Mouse (Mus musculus) lung, adult 18-20 months (tissue): ENCODE results near the gene Sdhb.

Experiments
- DNase-seq, 2 experiments: peaks; one replicate each; pipeline ENCODE4 v3.0.0; 2022; ENCODE audit warnings: mixed read lengths in 2 of 2

Sdhb gene

DNA sequence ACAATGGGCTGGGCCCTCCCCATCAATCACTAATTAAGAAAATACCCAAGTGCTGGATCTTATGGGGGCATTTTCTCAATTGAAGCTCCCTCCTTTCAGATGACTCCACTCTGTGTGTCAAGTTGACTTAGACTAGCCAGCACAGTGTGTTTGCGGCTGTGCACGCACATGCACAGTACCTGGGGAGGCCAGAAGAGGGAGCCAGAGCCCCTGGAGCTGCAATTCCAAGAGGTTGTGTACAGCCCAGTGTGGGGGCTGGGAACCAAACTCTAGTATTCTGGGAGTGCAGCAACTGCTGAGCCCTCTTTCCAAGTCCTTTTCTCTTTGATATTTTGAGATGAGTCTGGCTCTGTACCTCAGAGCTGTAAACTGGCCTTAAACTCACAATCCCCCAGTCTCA is 20.6 kb downstream of the Sdhb start:
- DNase-seq: no peak

DNA sequence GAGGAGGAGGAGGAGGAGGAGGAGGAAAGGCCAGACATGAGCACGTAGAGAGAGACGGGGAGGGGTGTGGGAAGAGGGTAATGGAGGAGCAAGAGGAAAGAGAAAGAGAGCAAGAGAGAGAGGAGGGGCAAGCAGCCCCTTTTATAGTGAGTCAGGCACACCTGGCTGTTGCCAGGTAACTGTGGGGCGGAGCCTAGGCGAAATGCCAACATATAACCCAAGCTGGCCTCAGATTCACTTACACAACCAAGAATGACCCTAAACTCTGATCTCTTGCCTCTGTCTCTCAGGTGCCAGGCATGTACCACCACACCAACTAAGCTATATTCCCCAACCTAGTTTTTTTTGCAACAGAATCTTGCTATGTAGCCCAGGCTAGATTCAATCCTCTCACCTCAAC is 21.8 kb downstream of the Sdhb start:
- peak; percentile 36 to 59 for DNase-seq

DNA sequence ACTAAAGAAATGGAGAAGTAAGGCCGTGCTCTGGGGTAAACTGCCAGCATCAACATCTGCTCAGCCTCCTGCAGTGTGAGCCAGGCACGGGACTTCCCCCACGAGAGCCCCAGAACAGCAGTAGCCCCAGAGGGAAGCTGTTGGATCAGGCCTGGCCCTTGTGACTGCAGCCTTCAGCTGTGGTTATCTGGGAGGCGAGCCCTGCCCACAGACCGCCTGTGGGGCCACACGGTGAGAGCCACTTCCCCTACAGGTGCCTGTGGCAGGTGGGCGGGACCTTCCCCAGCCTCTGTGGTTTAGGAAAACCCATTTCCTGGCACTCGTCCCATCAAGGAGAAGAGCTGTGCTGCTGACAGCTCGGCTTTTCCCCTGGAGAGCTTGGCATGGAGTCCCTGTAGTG is 22.4 kb downstream of the Sdhb start:
- DNase-seq: peak; percentile 84 to 89

DNA sequence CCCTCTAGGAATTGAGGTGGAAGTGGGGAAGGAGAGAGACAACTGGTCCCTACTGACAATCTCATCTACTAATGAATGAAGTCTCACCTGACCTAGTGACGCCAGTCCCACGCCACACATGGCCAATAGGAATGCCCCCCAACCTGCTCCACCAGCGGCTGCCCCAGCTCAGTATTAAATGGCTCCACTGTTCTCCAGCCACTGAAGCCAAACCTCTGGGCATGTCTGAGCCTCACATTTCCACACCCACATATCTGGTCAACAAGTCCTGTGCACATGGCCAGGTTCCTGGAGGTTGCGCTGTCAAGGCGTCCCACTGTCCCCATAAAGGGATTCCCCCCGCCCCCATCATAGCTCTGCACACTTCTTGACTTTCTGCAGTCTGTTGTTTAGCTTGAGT is 23.5 kb downstream of the Sdhb start:
- DNase-seq: no peak

DNA sequence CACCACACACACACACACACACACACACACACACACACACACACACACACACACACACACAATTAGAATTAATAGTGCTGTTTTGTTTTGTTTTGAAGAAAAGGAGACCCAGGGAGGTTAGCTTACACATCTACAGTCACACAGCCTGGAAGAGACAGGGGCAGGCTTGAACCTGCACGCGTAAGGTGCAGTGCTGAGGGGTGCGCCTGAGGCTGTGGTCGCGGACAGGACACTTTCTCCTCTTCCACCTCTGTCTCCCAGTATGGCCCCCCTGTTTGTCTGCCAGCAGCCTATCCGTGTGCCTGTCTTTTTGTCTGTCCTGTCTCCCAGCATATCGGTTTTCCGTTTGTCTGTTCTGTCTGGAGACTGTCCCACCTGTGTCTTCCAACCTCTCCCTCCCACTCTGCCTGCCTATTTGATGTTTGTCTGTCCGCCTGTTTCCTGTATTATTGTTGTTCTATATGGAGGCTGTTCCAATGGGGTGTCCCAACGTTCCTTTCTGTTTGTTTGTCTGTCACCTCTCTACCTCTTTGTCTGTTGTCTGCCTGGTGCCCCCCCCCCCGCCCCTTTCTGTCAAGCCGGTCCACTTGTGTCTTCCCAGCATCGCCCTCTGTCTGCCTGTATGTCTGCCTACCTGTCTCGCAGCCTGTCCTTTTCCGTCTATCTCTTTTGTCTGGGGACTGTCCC is 25.2 kb downstream of the Sdhb start:
- no peak for DNase-seq

DNA sequence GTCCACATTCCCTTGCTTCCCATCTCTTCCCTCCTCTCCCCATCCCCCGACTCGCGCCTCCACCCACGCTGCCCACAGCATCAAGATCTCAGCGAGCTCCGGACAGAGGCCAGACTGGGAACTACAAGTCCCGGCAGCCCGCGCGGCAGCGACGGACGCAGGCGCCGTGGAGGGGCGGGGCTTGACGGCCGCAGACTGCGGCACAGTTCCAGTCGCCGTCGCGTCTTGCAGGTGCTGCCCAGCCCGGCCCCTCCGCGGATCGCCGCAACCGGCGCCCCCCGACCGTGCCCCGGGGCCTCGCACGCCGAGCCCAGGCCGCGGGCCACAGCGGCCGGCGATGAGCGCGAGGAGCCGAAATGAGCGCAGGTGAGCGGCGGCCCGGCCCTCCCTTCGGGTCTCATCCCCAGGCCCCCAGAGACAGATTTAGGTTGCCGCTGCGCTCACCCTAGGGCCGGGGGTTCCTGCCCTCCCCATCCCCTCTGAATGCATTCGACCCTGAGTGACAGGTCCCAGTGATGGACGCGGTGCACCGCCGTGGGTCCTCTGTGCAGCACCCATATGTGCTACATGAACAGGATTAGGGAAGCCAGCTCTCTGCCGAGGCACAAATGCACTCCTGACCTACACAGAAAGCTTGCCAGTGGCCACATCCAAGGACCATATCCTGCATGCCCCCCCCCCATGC is 25.9 kb downstream of the Sdhb start, which contains the start of gene Atp13a2:
TSS of gene Atp13a2 (plus strand) at position 163 of the 685 bp plus-strand sequence.
- peak; percentile 88 to 92 for DNase-seq

DNA sequence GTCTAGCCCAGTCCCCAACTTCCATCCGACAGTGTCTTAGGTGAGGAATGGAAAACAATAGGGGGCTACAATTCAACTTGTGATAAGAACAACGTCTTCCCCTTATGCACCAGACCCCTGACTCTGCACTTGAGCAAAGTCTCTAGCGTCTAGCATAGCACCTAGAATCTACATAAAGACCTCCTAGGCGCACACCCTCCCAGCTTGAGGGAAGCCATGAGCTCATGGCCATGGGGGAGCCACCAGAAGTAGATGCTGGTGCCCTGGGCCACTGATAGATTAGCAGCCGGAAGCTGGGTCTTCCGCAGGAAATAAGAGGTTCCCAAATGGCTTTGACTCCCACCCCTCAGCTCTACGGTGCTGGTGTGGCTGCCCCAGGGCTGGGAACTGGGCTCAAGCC is 26.5 kb downstream of the Sdhb start:
- peak; percentile 34 to 56 for DNase-seq

DNA sequence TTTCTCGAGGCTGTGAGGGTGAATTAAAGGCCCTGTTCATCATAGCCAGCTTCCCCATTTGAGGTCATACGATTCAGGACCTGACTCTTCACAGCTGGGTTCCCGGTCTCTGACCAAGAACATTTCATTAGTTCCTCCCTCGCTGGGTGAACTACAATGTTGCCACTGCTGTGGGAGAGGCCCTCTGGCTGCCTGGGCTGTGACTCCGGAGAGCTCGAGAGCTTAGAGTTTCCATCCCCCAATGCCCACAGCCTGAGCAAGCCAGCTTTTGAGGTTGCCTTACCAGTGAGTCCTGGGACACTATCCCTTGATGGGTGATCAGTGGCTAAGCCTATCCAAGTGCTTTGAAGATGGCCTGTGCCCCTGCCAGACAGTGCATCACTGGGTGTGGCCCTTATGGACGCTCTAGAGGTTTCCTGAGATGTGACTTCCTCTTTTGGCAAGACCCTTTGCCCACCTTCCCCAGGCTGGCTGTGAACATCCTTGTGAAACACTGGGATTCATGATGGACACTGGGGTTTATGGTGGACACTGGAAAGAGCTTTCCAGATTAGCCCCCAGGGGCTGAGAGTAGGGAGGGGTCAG is 27.8 kb downstream of the Sdhb start:
- DNase-seq: peak; percentile 51 to 55

DNA sequence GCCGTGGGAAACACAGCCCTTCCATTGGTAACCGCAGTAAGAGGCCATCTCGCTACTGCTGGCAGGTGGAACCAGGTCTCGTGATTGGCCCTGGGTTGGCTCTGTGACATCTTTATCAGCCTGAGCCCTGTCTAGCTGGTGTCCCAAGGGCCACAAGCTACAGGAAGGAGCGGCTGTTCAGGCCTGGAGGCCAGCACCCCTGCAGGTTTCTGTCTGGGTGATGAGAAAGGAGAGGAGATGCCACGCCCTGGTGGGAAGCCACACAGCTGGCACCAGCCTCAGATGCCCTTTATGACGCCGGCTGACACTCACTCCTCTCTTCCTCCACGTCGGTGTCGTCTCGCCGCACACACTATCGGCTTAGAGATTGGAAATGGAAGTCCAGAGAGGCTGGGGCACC is 28.4 kb downstream of the Sdhb start:
- peak in 1 of 2 experiments; percentile 59 for DNase-seq

DNA sequence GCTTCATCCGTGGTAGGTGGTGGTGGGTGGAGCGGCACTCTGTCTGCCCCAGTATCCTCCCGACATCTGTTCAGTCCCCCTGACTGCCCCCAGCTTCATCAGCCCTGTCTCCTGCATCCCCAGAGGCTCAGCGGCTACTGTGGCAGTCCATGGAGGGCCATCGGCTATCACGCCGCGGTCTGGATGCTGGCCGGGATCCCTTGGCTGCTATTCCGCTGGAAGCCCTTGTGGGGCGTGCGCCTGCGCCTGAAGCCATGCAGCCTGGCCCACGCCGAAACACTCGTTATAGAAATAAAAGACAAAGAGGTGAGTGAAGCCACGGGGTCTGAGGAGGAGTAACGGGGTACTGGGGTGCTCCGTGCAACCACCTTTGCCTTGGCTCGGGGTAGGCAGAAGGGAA is 31.2 kb downstream of the Sdhb start:
- DNase-seq: no peak

DNA sequence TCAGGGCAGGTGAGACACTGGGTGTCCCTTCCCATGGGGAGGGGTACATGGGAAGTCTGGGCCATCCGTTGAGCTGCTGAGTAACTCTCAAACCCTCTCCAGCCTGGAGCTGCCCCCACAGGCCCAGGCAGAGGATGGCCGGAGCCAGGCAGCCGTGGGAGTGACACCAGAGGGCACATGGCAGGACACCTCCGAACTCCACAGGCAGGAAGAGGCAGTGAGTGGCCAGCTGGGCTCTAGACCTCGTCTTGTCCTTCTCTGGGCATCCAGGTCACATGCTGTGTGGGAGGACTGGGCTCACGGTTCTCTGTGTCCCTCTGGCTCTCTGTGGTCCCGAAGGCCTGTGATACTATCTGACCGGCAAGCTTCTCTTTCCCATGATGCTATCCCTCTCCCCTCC is 32.8 kb downstream of the Sdhb start:
- no peak for DNase-seq

DNA sequence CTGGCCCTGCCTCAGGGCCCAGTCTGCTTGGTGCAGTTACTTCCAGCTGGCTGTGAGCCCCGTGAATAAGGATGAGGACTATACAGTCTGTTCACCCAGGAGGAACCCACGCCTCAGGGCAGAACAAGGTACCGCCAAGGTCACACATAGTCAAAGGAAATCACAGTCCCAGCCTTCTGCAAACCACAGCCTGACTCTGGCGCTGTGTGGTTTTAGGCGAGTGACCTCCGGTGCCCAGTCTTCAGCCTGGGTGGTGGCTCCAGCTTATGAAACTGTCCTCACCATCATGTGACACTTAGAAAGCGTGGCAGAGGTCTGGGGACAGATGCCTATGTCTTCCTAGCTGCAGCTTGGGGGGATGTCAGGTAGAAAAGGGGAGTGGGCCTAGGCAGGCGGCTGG is 34.8 kb downstream of the Sdhb start:
- peak; percentile 31 to 46 for DNase-seq

DNA sequence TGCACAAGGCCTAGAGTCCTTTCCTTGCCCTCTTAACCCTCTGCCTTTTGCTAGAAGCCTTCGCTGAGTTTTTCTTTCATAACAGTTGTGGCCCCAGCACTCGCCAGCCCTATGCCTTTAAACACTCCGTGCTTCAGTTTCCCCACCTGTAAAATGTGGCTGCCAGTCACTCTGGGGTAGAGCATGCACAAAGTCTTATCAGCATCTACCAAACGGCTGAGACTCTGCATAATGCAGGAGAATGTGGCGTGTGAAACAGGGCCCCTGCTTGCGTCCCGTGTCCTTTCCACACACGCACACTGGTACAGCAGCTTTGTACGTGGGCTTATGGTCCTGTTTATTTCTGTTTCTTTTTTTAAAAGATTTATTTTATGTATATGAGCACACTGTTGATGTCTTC is 35.8 kb downstream of the Sdhb start:
- DNase-seq: no peak

DNA sequence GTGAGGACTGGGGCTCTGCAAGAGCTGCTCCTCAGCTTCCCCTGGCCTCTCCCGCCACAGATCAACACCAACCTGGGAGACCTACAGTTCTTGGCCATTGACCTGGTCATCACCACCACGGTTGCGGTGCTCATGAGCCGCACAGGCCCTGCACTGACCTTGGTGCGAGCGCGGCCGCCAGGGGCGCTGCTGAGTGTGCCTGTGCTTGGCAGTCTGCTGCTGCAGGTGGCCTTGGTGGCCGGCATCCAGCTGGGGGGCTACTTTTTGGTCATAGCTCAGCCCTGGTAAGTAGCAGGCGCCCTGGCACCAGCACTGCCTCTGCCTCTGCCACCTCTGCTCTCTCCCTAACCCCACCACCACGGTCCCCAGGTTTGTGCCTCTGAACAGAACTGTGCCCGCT is 45.0 kb downstream of the Sdhb start:
- no peak for DNase-seq

DNA sequence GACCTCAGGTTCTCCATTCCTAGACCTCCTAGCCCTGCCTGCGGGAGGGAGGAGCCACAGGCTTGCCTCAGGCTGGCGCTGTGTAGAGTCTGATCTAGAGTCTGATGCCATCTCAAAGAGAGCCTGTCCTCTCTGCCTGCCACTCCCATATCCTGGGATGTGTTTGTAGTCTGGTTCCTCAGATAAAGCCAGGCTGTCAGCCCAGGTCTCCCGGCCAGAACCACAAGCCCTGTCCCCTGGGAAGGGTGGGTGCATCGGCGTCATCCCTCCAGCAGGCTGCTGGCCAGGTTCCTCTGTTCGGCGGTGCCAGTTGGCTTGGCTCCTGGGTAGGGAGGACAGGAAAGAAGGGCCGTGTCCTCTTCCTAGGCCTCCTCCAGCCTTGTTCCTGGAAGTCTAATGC is 47.0 kb downstream of the Sdhb start:
- peak; percentile 82 to 88 for DNase-seq

DNA sequence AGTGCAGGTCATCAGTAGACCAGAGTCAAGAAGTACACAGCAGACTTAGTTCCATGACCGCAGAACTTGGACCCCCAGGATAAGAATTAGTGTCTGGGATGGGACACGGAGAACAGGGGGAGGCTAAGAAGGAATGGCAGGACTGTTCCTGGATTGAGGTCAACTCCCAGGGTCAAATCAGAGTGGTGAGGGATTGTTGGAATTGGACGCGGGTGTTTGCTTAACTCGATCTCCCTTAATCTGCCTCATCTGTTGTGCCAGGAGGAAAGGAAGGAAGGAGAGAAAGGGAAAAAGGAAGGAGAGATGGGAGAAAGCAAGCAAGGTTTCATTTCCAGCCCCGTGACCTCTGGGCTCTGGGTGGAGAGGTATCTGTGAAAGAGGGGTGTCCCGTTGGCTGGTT is 49.1 kb downstream of the Sdhb start, which contains the start of gene Mfap2:
TSS of gene Mfap2 (plus strand) at position 301 of the 400 bp plus-strand sequence.
- DNase-seq: no peak

DNA sequence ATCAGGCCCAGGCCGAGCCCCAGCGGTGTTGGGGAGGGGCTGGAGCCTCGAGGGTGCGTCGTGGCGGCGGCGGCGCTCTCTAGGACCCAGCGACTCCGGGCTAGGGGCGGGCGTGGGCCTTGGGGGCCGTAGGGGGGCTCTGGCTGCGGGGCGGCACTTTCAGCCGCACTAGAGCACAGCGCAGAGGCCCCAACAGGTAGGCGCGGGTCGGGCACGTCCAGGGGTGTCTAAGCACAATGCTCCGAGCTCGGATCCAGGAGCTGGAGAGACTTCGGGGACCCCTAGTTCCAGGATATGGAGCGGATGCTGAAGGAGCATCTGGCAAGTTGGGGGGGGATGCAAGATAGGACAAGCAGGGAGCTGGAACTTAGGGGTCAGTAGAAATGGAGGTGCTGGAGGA is 49.5 kb downstream of the Sdhb start:
- peak in 1 of 2 experiments; percentile 43 for DNase-seq

DNA sequence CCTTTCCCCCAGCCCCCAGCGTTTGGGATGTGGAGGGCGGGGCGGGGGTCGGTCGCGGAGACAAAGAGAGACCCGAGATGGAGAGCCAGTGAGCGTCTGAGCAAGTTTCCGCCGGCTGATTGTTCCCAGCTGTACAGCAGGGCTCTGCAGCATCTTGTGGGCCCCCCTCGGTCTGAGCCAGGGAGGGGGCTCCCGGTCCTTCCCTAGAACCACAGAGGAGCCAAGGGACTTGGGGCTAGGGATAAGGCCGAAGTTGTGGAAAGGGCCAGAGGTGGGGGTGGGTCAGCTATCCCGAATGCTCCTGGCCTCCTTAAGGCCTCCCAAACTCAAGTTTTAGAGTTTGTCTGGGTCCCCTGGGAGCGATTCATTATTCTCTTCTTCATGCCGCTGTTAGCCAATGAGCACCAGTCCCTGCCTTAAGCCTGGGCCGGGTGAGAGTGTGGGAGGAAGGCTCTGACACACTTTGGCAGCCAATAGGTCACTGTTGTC is 50.0 kb downstream of the Sdhb start:
- DNase-seq: peak in 1 of 2 experiments; percentile 42

DNA sequence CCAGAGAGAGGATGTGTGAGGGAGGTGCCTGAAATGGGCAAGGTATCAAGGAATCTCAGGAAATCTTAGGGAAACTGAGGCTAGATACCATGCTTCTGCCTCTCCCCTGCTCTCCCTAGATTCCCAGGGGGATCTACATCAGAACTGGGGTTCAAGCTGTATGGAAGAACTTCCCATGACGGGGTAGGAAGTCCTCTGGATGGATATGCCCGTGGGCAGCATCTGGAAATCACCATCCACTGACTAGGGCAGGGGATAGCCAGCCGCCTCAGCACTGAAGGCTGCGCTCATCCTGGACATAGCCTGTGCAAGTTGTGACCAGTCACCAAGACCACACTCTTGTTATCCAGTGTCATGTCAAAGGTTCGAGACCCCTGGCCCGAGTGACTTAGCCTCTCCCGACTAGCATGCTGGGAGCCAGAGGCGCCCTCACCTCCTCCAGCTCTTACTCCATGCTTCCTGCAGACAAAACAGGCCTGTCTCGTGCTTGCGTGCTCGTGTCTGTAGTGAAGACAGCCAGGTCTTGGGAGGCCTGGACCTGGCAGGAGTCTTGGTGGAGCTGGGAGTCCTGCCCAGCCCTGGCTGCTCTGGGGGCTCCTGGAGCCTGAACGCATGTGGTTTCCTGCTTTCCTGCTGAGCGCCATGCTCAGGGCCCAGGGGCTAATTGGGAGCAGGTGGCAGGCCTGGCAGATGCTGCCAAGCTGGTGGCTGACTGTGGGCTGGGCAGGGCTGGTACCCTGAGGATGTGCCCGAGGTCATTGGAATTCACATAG is 50.7 kb downstream of the Sdhb start:
- DNase-seq: no peak

DNA sequence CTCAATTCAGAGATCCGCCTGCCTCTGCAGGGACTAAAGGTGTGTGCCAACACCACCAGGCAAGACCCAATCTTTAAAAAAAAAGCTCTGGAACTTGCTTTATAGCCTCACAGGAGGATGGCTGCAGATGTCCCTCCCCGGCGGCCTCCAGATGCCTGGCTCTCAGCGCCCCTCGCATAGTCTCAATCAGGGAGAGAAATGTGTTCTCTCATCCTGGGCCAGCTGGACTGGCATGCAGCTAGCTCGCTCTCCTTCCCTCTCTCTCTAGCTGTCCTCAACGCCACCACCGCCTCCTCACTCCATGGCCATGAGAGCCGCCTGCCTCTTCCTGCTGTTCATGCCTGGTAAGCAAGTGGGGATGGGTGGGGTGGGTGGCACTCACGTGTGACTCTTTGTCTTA is 51.6 kb downstream of the Sdhb start:
- DNase-seq: no peak

DNA sequence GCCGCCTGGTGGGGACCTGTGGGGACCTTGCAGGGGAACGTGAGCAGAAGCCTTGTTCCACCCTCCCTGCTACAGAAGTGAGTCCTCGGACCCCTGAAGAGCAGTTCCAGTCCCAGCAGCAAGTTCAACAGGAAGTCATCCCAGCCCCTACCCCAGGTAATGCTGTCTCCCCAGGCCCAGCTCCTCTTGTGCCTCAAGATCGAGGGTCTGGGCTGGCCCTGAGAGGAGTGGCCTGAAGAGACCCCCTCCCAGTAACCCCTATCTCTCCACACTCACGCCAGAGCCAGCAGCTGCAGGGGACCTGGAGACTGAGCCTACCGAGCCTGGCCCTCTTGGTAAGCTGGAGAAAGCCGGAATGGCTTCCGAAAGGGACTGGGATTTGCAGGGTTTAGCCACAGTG is 53.1 kb downstream of the Sdhb start:
- no peak for DNase-seq

DNA sequence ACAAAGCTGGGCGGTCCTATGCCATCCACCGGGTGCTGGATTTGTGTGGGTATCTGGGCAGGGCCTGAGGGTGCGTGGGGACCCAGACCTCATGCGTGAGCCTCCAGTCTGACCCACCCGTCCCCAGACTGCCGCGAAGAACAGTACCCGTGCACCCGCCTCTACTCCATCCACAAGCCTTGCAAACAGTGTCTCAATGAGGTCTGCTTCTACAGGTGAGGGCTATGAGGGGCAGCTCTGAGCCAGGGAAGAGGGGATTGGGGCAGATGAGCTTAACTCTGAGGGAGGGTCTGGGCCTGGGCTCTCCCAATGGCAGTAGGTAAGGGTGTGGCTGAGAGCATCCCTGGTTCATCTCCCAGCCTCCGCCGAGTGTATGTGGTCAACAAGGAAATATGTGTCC is 53.9 kb downstream of the Sdhb start:
- DNase-seq: no peak

DNA sequence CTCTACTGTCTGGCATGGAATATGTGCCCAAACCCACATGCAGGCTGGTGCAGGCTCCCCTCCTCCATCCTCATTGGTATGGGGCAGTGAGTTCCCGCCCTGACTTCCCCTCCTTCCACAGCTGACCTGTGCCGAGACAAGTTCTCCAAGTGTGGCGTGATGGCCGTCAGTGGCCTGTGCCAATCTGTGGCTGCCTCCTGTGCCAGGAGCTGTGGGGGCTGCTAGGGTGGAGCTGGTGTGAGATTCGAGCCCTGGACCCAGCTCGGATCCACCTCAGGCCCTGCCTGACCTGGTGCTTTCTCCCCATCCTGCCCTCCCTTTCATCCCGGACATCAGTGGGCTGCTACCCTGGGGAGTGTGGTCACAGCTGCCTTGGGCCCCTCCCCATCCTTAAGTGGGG is 54.4 kb downstream of the Sdhb start:
- peak; percentile 40 to 44 for DNase-seq
